Mouse (Mus musculus): ENCODE results near the gene Dapp1. TPM values are rescaled to one million over a fixed set of nuclear protein-coding genes. Genes with fewer than 3 reads are reported as not detected.
"Not testable (repeated sequence)": the region's sequence is repeated elsewhere in the genome, so short reads cannot be mapped to it uniquely, and the experiment has no call there.

Dapp1 gene
- polyA plus RNA-seq, 1 experiment from 2014 or later = 22.7 TPM

- ATAC-seq = no peak
- Histone ChIP-seq H3K4me3 (no peak overlapping the region), H3K4me2 (no peak overlapping the region), H3K27ac (no peak overlapping the region), H3K9me3 (replicated peaks) (no peaks in the 10 kb centered on the region), H3K4me1 (peaks cover 32% of the 10 kb centered on the region), H3K36me3 (peaks cover 74% of the 10 kb centered on the region), H3K9ac (no peak overlapping the region), H3K27me3 (replicated peaks) (no peaks in the 10 kb centered on the region)
- 69% methylated on average over 5 of the region's 5 CpGs for WGBS (ENCODE audit: insufficient replicate concordance)
Measured at GRCm38 (mm10) chr3:137935570-137936525, 45.5 kb downstream of the Dapp1 start.

GRCm38 (mm10) chr3:137933986-137934385 is 47.4 kb downstream of the Dapp1 start:
- H3K36me3 ChIP-seq = peaks cover 85% of the 10 kb centered on the region
- no peak overlapping the region for H3K27ac ChIP-seq
- ATAC-seq = no peak
- peaks cover 20% of the 10 kb centered on the region; the same call in 1 of the 2 replicates for H3K4me1 ChIP-seq
- no peak overlapping the region for H3K9ac ChIP-seq
- H3K4me3 ChIP-seq = no peak overlapping the region
- 53% methylated on average over 3 of the region's 3 CpGs for whole genome bisulfite sequencing (ENCODE audit: insufficient replicate concordance)
- H3K4me2 ChIP-seq = no peak overlapping the region
- H3K27me3 ChIP-seq (replicated peaks) = no peaks in the 10 kb centered on the region
- no peaks in the 10 kb centered on the region for H3K9me3 ChIP-seq (replicated peaks)

- H3K4me3 ChIP-seq = no peak overlapping the region
- no peaks in the 10 kb centered on the region for H3K27me3 ChIP-seq (replicated peaks)
- peaks cover 93% of the 10 kb centered on the region for H3K36me3 ChIP-seq
- peaks cover 15% of the 10 kb centered on the region; the same call in 1 of the 2 replicates for H3K4me1 ChIP-seq
- H3K27ac ChIP-seq = no peak overlapping the region
- 75% methylated on average over 7 of the region's 7 CpGs for WGBS (ENCODE audit: insufficient replicate concordance)
- no peaks in the 10 kb centered on the region for H3K9me3 ChIP-seq (replicated peaks)
- H3K4me2 ChIP-seq = no peak overlapping the region
- H3K9ac ChIP-seq = no peak overlapping the region
- no peak for ATAC-seq
Measured at GRCm38 (mm10) chr3:137932748-137933147, 48.6 kb downstream of the Dapp1 start.

GRCm38 (mm10) chr3:137929940-137930339 is 51.4 kb downstream of the Dapp1 start:
- H3K27me3 ChIP-seq (replicated peaks) = no peaks in the 10 kb centered on the region
- no peak overlapping the region for H3K4me2 ChIP-seq
- no peak overlapping the region for H3K4me3 ChIP-seq
- no peaks in the 10 kb centered on the region for H3K9me3 ChIP-seq (replicated peaks)
- H3K27ac ChIP-seq = 0 out of 2 replicates have a peak overlapping the region, but pooled peaks have one; percentile 38
- WGBS (ENCODE audit: insufficient replicate concordance) = 83% methylated on average over 3 of the region's 3 CpGs
- peaks cover 7% of the 10 kb centered on the region; the same call in 1 of the 2 replicates for H3K4me1 ChIP-seq
- peaks cover 91% of the 10 kb centered on the region for H3K36me3 ChIP-seq
- ATAC-seq = no peak
- H3K9ac ChIP-seq = no peak overlapping the region

GRCm38 (mm10) chr3:137927010-137927409 is 54.3 kb downstream of the Dapp1 start:
- H3K9me3 ChIP-seq (replicated peaks) = no peaks in the 10 kb centered on the region
- no peak overlapping the region for H3K9ac ChIP-seq
- H3K4me1 ChIP-seq = 0 out of 2 replicates have a peak, but pooled peaks cover under 1% of the 10 kb centered on the region
- H3K4me2 ChIP-seq = no peak overlapping the region
- H3K36me3 ChIP-seq = peaks cover 92% of the 10 kb centered on the region
- no peak for ATAC-seq
- H3K4me3 ChIP-seq = no peak overlapping the region
- no peaks in the 10 kb centered on the region for H3K27me3 ChIP-seq (replicated peaks)
- WGBS (ENCODE audit: insufficient replicate concordance) = 82% methylated on average over 4 of the region's 4 CpGs
- no peak overlapping the region for H3K27ac ChIP-seq

GRCm38 (mm10) chr3:137920594-137920993 is 60.8 kb downstream of the Dapp1 start:
- Histone ChIP-seq H3K9me3 (replicated peaks) (no peaks in the 10 kb centered on the region), H3K27ac (no peak overlapping the region), H3K4me3 (no peak overlapping the region), H3K36me3 (peaks cover 47% of the 10 kb centered on the region), H3K27me3 (replicated peaks) (no peaks in the 10 kb centered on the region), H3K4me1 (peaks cover 29% of the 10 kb centered on the region), H3K9ac (no peak overlapping the region), H3K4me2 (no peak overlapping the region)
- ATAC-seq = no peak
- WGBS (ENCODE audit: insufficient replicate concordance) = 74% methylated on average over 4 of the region's 4 CpGs

- H3K27me3 ChIP-seq (replicated peaks) = no peaks in the 10 kb centered on the region
- 79% methylated on average over 7 of the region's 7 CpGs for WGBS (ENCODE audit: insufficient replicate concordance)
- ATAC-seq = no peak
- H3K4me2 ChIP-seq = peak overlapping the region; percentile 88
- peak overlapping the region; percentile 93 for H3K9ac ChIP-seq
- H3K4me1 ChIP-seq = peaks cover 29% of the 10 kb centered on the region
- peaks cover 35% of the 10 kb centered on the region for H3K36me3 ChIP-seq
- no peaks in the 10 kb centered on the region for H3K9me3 ChIP-seq (replicated peaks)
- H3K4me3 ChIP-seq = peak overlapping the region; percentile 94
- peak overlapping the region; percentile 93; the same call in 1 of the 2 replicates for H3K27ac ChIP-seq
Measured at GRCm38 (mm10) chr3:137919398-137919797, 61.9 kb downstream of the Dapp1 start.

- Histone ChIP-seq H3K27me3 (replicated peaks) (no peaks in the 10 kb centered on the region), H3K4me2 (peak overlapping the region; percentile 88), H3K9me3 (replicated peaks) (no peaks in the 10 kb centered on the region), H3K4me3 (peak overlapping the region; percentile 94), H3K27ac (peak overlapping the region; percentile 93), H3K9ac (peak overlapping the region; percentile 93), H3K4me1 (peaks cover 29% of the 10 kb centered on the region), H3K36me3 (peaks cover 30% of the 10 kb centered on the region)
- ATAC-seq = peak; percentile 48
- WGBS (ENCODE audit: insufficient replicate concordance) = 10% methylated on average over 6 of the region's 6 CpGs
Measured at GRCm38 (mm10) chr3:137918932-137919311, 62.4 kb downstream of the Dapp1 start.

GRCm38 (mm10) chr3:137918172-137918931 is 63.0 kb downstream of the Dapp1 start, which contains the start of gene Lamtor3:
TSS of gene Lamtor3 (plus strand) at chr3:137918506.
- Histone ChIP-seq H3K4me2 (peak within 1 kb of the TSS; percentile 88), H3K36me3 (peaks cover 25% of the 10 kb centered on the region), H3K27me3 (replicated peaks) (no peaks in the 10 kb centered on the region), H3K9ac (peak within 1 kb of the TSS; percentile 93), H3K4me1 (peaks cover 29% of the 10 kb centered on the region), H3K4me3 (peak within 1 kb of the TSS; percentile 94), H3K27ac (peak within 1 kb of the TSS; percentile 93), H3K9me3 (replicated peaks) (no peaks in the 10 kb centered on the region)
- 2% methylated on average over 47 of the region's 47 CpGs for WGBS (ENCODE audit: insufficient replicate concordance)
- peak; percentile 92 for ATAC-seq

- peak overlapping the region; percentile 93 for H3K27ac ChIP-seq
- H3K4me2 ChIP-seq = peak overlapping the region; percentile 88
- peak overlapping the region; percentile 93 for H3K9ac ChIP-seq
- 26% methylated on average over 12 of the region's 12 CpGs for WGBS (ENCODE audit: insufficient replicate concordance)
- peak; percentile 50 for ATAC-seq
- peaks cover 19% of the 10 kb centered on the region for H3K36me3 ChIP-seq
- H3K4me1 ChIP-seq = peaks cover 29% of the 10 kb centered on the region
- no peaks in the 10 kb centered on the region for H3K9me3 ChIP-seq (replicated peaks)
- no peaks in the 10 kb centered on the region for H3K27me3 ChIP-seq (replicated peaks)
- peak overlapping the region; percentile 94 for H3K4me3 ChIP-seq
Measured at GRCm38 (mm10) chr3:137917694-137918171, 63.6 kb downstream of the Dapp1 start.

- no CpG with 5 or more reads among the region's 1 CpGs for WGBS (ENCODE audit: insufficient replicate concordance)
- H3K4me3 ChIP-seq; H3K36me3 ChIP-seq; H3K4me2 ChIP-seq; H3K27me3 ChIP-seq (replicated peaks); H3K9ac ChIP-seq; H3K9me3 ChIP-seq (replicated peaks); ATAC-seq; H3K27ac ChIP-seq: not testable (repeated sequence)
- peaks cover 18% of the 10 kb centered on the region for H3K4me1 ChIP-seq
Measured at GRCm38 (mm10) chr3:137914567-137914966, 66.8 kb downstream of the Dapp1 start.
